Mouse (Mus musculus): ENCODE measurements around the gene 1810062G17Rik. TPM values are rescaled to one million over a fixed set of nuclear protein-coding genes. Genes with fewer than 3 reads are reported as not detected.

The 1810062G17Rik gene
- total RNA-seq, 2 experiments from 2014 or later: 0.30 TPM; not detected in 1

DNA sequence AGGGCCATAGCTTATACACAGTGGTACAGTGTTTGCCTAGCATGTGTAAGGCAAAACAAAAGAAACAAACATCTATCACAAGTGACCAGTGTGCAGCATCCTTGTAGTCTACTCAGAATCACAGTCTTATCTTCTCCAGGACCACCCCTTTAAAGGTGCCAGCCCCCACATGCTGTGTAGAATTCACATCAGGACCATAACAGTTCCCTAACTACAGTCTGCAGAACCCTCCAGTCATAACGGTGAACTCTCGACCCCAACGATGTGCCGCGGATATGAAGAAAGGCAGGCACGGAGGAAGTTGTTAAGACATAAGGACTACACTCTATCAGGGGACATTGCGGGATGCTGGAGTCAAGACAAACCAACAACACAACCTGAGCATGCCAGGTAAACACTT lies 23.7 kb downstream of the 1810062G17Rik start:
- no peak for DNase-seq
- intact Hi-C loops (cut with DNase I): loop anchor here (5.0 kb wide), 1 partner anchor 57 kb away; no protein-coding TSS in a partner anchor

- no peak for DNase-seq
- intact Hi-C loops (cut with DNase I): no loop called here
These were observed 25.2 kb downstream of the 1810062G17Rik start for GRCm38 (mm10) chr3:36500976-36501375.

DNA sequence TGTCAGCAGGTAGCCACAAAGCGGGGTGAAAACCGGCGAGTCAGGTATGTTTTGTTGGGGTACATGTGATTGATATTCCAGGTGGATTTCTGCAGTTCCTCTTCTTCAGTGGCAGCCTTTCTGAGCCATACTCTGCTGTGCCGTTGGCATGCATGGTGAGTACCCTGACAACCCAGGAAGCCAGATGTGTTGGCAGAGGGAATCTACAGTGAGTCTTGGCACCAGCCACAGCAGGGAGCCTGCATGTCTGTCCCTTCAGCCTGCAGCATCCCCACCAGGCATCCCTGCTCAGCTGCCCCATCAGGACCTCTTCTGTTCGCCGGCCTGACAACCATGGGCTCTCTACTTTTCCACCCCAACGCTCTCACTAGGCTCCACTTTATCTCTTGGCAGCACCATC lies 25.8 kb downstream of the 1810062G17Rik start:
- no peak for DNase-seq

DNA sequence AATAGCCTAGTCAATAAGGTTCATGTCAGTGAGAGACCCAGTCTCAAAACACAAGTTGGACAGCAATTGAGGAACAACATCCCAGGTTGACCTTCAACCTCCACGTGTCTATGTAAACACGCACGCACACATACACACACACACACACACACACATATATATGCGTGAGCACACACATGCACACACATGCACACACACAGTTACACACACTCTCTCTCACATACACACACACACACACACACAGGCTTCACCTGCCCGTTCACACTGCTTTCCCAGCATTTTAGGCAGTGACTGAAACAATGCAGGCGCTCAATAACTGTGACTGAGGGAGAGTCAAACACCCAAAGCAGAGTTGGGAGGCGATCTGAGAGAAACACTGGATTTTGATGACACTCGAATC lies 29.6 kb downstream of the 1810062G17Rik start:
- intact Hi-C loops (cut with DNase I): no loop called here

More for the DNA sequence above, 25.8 kb downstream of the 1810062G17Rik start:
- intact Hi-C loops (cut with DNase I): no loop called here

DNA sequence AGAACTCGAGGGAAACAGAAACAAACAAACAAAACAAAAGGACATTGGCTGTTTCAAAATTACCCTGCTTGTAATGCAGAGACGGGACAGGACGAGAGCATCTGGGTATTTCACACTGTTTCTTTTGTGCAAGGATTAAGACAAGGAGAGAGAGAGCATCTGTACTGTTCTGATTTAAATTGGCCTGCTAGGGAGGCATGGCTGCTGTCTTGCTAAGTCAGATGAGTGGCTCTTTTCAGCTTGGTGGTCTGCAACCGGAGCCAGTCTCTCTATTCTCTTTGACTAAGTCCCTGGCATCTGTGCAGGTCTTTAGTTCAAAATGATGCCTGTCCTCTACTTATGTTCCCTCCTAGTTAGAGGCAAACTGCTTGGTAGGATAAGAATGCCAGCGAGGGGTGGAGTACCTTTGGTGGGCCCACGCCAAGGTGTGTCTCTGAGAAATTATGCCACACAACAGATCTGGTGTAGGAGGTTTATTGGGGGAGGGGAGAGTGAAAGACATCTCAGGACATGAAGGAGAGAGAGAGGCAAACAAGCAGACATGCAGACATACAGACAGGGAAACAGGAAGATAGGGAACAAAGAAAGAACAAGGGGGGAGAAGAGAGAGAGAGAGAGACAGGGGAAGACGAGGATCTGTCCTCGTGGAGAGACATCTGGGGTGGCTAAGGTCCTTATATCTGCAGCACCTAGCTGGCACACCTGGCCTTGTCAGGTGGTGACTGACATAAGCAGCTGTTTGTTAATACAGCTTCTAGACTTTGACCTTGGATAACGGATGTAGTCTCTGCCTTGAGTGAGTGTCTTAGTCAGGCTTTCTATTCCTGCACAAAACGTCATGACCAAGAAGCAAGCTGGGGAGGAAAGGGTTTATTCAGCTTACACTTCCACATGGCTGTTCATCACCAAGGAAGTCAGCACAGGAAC lies 30.3 kb downstream of the 1810062G17Rik start:
- no peak for DNase-seq
- intact Hi-C loops (cut with DNase I): no loop called here

More for the DNA sequence above, 29.6 kb downstream of the 1810062G17Rik start:
- no peak for DNase-seq

- intact Hi-C loops (cut with DNase I): no loop called here
- DNase-seq: no peak
These were observed 35.8 kb downstream of the 1810062G17Rik start for GRCm38 (mm10) chr3:36511491-36511890.

DNA sequence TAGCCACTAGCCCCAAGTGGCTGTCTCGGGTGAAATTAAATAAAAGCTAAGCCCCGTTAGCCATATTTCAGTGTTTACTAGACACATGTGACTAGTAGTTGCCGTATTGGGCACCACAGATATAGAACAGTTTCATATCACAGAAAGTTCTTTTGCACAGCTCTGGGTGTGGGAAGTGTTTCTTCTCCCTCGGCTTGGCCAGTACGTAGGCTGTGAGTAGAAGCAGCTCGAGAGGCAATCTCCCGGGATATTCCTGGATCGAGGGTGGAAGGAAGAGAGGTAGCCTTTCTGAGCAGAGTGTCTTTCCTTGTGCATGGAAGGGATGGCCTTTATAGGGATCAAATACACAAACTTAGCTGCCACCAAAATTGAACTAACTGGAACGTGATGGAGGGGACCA lies 40.5 kb downstream of the 1810062G17Rik start:
- intact Hi-C loops (cut with DNase I): no loop called here
- DNase-seq: no peak

DNA sequence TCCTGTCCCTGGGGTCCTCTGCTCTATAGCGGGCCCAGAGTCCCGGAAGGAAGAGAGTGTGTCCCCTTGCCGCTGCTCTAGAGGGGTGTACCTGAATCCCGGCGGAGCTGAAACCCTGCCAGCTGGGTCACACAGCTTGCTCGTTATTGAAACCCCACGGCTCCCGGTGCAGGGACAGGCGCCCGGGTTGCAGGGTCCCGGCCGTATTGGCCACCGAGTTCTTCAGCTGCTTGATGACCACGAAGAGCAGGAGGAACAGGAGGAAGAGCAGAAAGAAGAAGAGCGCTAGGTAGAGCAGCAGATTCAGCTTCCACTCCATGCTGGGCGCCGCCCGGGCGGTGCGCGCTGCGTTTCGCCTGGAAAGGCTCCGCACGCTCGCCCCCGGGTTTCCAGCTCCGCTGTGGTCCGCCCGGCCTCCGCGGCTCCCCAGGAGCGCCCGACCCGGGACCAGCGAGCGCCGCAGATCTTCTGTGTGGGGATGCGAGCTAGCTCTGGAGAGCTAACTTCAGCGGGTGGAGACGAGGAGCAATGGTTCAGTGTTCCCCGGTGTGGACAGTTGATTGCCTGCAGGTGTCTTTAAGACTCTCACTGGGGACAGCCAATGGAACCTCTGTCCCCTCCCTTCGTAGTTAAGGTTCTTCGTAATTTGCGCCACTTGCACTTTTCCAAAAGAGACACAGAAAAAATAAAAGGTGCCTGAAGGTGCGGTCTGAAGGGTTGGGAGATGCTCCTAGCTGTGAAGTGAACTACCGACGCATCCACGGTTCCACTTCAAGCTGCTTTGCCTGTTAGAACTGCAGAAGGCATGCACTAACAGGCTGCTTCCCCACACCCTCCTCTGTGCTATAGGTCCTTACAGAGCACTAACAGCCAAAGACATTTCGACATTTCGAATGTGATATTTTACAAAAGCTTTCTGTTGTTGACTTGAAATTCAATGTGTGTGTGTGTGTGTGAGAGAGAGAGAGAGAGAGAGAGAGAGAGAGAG lies 45.6 kb downstream of the 1810062G17Rik start, which contains the start of gene Gm11549:
Gm11549 (minus strand) TSS at position 741 of the 988 bp plus-strand sequence.
- no peak for DNase-seq
- intact Hi-C loops (cut with DNase I): no loop called here

DNA sequence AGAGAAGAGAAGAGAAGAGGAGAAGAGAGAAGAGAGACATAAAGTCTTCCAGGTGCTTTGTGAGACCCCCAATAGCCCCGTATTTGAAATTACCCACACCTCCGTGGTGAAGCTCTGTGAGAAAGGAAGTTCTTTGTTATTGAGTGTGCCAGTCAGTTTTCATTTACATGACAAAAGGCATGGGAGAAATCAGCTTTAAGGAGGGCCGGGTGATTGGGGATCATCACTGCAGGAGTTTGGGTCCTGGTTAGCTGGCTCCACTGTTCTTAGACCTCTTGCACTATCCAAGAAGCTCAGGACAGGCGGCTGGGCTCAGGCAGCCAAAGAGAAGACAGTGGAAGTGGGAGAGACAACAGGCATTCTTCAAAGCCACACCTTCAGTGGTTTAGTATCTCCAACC lies 46.4 kb downstream of the 1810062G17Rik start:
- no peak for DNase-seq
- intact Hi-C loops (cut with DNase I): no loop called here

DNA sequence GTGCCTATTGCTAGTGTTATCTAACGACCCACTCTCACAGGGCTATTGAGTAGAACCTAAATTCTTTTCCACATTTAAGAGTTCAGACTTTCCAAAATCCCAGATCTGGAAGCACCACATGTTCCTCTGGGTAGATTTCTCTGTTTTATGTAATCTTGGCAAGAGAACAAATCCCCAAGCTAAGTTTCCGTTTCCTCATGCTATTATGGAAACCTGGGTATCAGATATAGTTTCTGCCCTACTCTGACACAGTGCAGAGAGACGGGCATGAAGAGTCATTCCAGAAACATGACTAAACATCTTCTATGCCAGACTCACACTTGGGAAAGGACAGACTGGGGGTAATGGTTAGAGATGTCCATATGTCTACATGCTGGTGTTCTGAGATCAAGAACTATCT lies 48.7 kb downstream of the 1810062G17Rik start:
- DNase-seq: no peak
- intact Hi-C loops (cut with DNase I): no loop called here

DNA sequence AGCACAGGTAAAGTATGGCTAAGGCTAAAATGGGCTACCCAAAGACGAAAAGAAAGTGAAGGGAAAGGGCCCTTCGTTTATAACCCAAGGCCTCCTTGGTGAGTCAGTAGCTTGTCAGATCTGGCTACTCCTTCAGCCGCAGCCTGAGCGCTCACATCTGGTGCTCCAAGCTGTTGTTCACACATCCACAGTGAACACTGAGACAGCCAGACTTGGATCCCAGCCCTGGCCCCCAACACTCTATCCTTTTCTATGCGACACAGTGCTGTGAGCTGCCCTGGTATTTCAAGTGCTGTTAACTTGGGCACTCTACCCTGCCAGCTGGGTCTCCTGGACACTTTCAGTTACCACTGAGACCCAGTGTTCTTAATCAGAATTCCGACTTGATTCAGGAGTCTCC lies 54.6 kb downstream of the 1810062G17Rik start:
- no peak for DNase-seq
- intact Hi-C loops (cut with DNase I): no loop called here

GRCm38 (mm10) chr3:36530781-36531180 lies 55.0 kb downstream of the 1810062G17Rik start:
- no peak for DNase-seq
- intact Hi-C loops (cut with DNase I): no loop called here

DNA sequence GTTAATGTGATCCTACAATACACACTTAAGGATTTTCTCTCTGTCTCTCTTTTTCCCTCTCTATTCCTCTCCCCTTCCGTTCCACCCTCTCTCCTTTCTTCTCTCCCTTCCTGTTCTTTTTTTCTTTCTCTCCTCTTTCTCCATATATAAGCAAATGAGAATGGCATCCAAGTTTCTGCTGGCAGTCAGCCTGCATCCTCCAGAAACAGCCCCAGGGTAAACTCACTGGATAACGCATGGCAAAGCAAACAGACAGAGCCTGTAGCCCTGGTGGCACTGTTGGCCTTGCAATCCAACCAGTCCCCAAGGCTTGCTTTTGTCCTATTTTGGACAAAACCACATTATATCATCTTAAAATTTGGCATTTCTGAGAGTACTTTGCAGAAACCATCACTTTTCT lies 55.5 kb downstream of the 1810062G17Rik start:
- intact Hi-C loops (cut with DNase I): no loop called here
- no peak for DNase-seq

Small RNA genes lying within 50 kb of the gene (microRNA-seq; reads per million reads assigned to microRNA genes)
- 0 reads per million in 2 experiments for gene Mir7009

Other genes with a start within 250 kb of the 1810062G17Rik start
- 10 to 100 TPM; 36.6 to 46.2 TPM for gene Anxa5, start within 50 bp of the 1810062G17Rik start, total RNA-seq (2021)
- not detected for gene Gm11549, start 45.9 kb downstream of the 1810062G17Rik start, total RNA-seq (2021)
- gene Exosc9, start 76.7 kb downstream of the 1810062G17Rik start, total RNA-seq (2021): 10 to 100 TPM; 12.7 to 15.5 TPM
- gene Ccna2, start 96.2 kb downstream of the 1810062G17Rik start, total RNA-seq (2021): 1 to 10 TPM in 1 of 2 experiments, under 1 TPM in 1; 0.96 to 1.7 TPM
- gene Bbs7, start 137.5 kb downstream of the 1810062G17Rik start, total RNA-seq (2021): 1 to 10 TPM; 7.7 to 8.6 TPM
- gene Trpc3, start 214.2 kb downstream of the 1810062G17Rik start, total RNA-seq (2021): 1 to 10 TPM; 2.7 to 3.3 TPM

Data from gastrocnemius, postnatal 36 days (tissue).